Mouse (Mus musculus) kidney, adult 9 months (tissue): ENCODE measurements at regions not wholly inside any gene's neighbourhood (a gene's known extent, or its start where the extent isn't known, plus 50 kb on each side); places are given as distances from the start of the nearest gene placed in this dataset.
A peak's percentile ranks its signal among the peaks of the same experiment; 100 is the strongest.

Experiments
- DNase-seq: peaks from one replicate; pipeline ENCODE4 v3.0.0; 2022

- no peak for DNase-seq
These were observed 192.3 kb upstream of the B430218F22Rik start for GRCm38 (mm10) chr13:118193951-118194696.

DNA sequence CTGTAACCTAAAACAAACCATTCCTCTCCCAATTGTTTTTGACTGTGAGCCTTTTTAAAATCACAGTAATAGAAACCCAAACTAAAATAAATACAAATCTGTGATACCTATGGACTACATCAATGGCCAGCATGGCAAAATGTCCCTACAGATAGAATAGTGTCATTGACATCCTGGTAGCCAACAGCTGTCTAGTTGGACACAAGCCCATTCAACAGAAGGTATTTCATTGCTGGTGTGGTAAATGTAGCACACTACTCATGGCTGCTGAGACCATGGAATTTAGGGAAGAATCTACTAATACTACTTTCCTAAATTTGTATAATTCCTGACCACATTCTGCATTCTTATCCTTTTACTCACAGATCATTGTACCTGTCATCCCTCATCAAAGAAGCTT is 178.3 kb upstream of the B430218F22Rik start:
- no peak for DNase-seq

GRCm38 (mm10) chr13:118227354-118227753 is 159.1 kb upstream of the B430218F22Rik start:
- DNase-seq: peak; percentile 57

- no peak for DNase-seq
These were observed 148.5 kb upstream of the B430218F22Rik start for GRCm38 (mm10) chr13:118237968-118238367.

- DNase-seq: no peak
These were observed 141.8 kb upstream of the B430218F22Rik start for GRCm38 (mm10) chr13:118244680-118245079.

GRCm38 (mm10) chr13:118245546-118245945 is 140.9 kb upstream of the B430218F22Rik start:
- no peak for DNase-seq

GRCm38 (mm10) chr13:118259606-118260005 is 126.8 kb upstream of the B430218F22Rik start:
- DNase-seq: no peak

GRCm38 (mm10) chr13:118262971-118263370 is 123.5 kb upstream of the B430218F22Rik start:
- no peak for DNase-seq

DNA sequence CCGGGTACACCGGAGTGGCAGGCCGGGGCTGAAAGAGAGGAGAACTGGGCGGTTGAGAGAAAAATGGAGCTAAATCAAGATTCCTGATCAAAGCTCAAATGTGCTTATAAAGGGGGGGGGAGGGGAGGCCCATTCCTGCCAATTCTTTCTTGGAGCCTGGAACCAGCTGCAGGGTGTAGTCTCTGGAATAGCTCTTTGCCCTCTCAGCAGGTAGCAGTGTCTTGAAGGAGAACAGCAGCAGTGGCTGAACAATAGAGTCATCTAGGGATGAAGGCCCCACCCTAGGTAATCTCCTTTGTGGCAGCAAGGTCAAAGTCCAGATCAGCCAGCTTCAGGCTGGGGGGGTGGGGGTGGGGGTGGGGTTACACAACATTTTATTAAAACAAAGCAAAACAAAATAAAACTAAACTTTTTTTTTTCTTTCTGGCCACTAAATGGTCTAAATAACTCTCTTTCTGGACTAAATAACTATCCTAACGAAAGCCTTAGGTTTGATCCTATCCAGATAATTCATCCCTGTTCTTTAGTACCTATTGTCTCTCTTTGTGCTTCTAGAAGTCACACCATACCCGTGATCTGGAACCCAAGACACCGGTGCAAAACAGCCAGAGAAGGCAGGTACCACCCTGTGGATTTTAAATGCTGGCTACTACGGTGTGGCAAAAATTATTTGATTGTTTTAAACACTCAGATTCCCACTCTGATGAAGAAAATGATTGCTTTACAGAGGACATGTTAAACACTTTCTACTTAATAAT is 120.5 kb upstream of the B430218F22Rik start:
- no peak for DNase-seq

GRCm38 (mm10) chr13:118272904-118273303 is 113.5 kb upstream of the B430218F22Rik start:
- peak; percentile 48 for DNase-seq

GRCm38 (mm10) chr13:118280956-118281355 is 105.5 kb upstream of the B430218F22Rik start:
- DNase-seq: no peak

- no peak for DNase-seq
These were observed 92.7 kb upstream of the B430218F22Rik start for GRCm38 (mm10) chr13:118293728-118294127.

DNA sequence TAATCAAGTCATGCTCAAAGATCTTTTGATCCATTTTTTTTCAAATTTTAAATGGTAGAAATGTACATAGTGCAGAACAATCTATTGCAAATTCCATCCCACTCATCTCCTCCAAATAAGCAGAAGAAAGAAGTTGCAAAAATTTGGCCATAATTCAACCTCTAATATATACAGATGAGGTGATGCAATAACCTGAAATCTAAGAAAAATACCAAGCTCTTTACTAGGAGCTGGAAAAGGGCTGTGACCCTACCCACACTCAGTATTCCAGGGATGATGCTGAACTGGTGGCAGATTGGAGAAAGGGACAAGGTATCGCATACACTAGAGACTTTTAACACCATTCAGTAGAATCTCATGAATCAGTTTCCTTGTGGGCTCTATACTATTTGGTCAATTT is 76.3 kb upstream of the B430218F22Rik start:
- no peak for DNase-seq

GRCm38 (mm10) chr13:118313676-118314075 is 72.8 kb upstream of the B430218F22Rik start:
- DNase-seq: no peak
